Mouse (Mus musculus) E14TG2a.4 (cell line): Measurements from ENCODE around the gene Speg.

ENCODE experiments used
- H3K27me3 ChIP-seq: 2 replicates; pipeline ENCODE4 v1.6.1; 2014; ENCODE audit warnings: low read length, control low read depth; ENCODE audit not compliant: insufficient read depth
- H3K36me3 ChIP-seq: 2 replicates; pipeline ENCODE4 v1.6.1; 2014; ENCODE audit warnings: low read length, control low read depth; ENCODE audit not compliant: insufficient read depth
- H3K4me1 ChIP-seq: replicated peaks from 2 replicates; pipeline ENCODE4 v1.6.1; 2014; ENCODE audit warnings: low read depth, low read length, control low read depth
- H3K4me3 ChIP-seq: replicated peaks from 2 replicates; pipeline ENCODE4 v1.5.1; 2014; ENCODE audit warnings: mild to moderate bottlenecking, low read length
- H3K9me3 ChIP-seq: 2 replicates; pipeline ENCODE4 v1.6.1; 2014; ENCODE audit warnings: low read length, control low read depth
- CTCF ChIP-seq: conservative IDR thresholded peaks from 2 replicates; pipeline ENCODE4 v1.5.1; 2014; ENCODE audit warnings: low read length
- NANOG ChIP-seq: IDR thresholded peaks from 2 replicates; pipeline ENCODE4 v1.6.1; 2014; ENCODE audit warnings: borderline replicate concordance, low read length, mixed read lengths
- POU5F1 ChIP-seq: IDR thresholded peaks from 2 replicates; pipeline ENCODE4 v1.6.1; 2014; ENCODE audit warnings: low read length, borderline replicate concordance

The Speg gene

DNA sequence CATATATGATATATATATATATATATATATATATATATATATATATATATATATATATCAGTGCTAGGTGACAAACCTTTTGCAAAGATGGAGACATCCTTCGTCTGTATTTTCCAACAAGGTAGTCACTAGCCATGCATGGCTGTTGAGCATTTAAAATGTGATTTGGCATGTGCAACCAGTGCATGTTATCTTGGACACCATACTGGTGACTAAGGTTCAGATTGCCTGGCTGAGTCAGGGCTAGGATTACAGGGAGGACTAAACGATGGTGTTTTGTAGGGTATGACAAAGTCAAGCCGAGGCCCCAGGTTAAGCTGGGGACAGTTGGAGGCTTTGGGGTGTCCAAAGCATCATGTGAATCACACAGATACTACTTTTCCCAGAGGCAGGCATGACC lies 80.3 kb downstream of the Speg start:
- H3K4me1 ChIP-seq, result peaks cover 40% of the 10 kb centered on the region
- H3K27me3 ChIP-seq, result peaks cover 93% of the 10 kb centered on the region
- H3K4me3 ChIP-seq, result no peak overlapping the region
- TF ChIP-seq CTCF, result no peak
- no peak for TF ChIP-seq POU5F1
- no peak for TF ChIP-seq NANOG
- H3K9me3 ChIP-seq, result no peaks in the 10 kb centered on the region; the same call in 1 of the 2 replicates
- H3K36me3 ChIP-seq, result no peaks in the 10 kb centered on the region

DNA sequence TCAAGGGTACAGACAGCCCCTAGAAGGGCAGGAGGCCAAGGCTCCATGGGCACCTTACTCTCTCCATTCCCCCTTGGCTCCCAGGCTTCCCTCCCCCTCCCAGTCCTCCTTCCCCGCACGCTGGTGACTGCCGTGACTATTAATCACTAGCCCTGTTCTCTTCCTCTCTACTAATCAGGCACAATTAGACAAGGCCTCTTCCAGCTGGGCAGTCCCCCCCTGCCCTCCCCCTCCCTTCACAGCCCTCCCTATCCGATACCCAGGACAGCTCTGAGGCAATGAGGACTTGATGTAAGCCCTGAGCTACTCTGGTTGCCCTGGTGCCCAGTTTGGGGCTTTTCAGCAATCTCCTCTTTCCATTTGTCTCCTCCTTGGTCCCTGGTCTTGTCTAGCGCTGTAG lies 80.9 kb downstream of the Speg start:
- no peak for TF ChIP-seq CTCF
- Histone ChIP-seq H3K9me3 (no peaks in the 10 kb centered on the region; the same call in 1 of the 2 replicates), H3K36me3 (no peaks in the 10 kb centered on the region)

GRCm38 (mm10) chr1:75456746-75457564 lies 81.9 kb downstream of the Speg start:
- Histone ChIP-seq H3K27me3 (peaks cover 81% of the 10 kb centered on the region), H3K4me3 (no peak overlapping the region), H3K4me1 (peaks cover 31% of the 10 kb centered on the region), H3K36me3 (no peaks in the 10 kb centered on the region), H3K9me3 (peaks cover 4% of the 10 kb centered on the region)
- TF ChIP-seq NANOG (no peak), CTCF (peak; percentile 87)

More for the DNA sequence above, 80.9 kb downstream of the Speg start:
- H3K27me3 ChIP-seq, result peaks cover 89% of the 10 kb centered on the region
- H3K4me3 ChIP-seq, result no peak overlapping the region
- H3K4me1 ChIP-seq, result peaks cover 35% of the 10 kb centered on the region

- Histone ChIP-seq H3K4me3 (no peak overlapping the region), H3K36me3 (no peaks in the 10 kb centered on the region), H3K27me3 (peaks cover 75% of the 10 kb centered on the region), H3K4me1 (peaks cover 27% of the 10 kb centered on the region), H3K9me3 (peaks cover 5% of the 10 kb centered on the region)
- TF ChIP-seq CTCF, result no peak
- TF ChIP-seq NANOG, result no peak
- no peak for TF ChIP-seq POU5F1
These were observed 82.6 kb downstream of the Speg start for GRCm38 (mm10) chr1:75457710-75458024.

DNA sequence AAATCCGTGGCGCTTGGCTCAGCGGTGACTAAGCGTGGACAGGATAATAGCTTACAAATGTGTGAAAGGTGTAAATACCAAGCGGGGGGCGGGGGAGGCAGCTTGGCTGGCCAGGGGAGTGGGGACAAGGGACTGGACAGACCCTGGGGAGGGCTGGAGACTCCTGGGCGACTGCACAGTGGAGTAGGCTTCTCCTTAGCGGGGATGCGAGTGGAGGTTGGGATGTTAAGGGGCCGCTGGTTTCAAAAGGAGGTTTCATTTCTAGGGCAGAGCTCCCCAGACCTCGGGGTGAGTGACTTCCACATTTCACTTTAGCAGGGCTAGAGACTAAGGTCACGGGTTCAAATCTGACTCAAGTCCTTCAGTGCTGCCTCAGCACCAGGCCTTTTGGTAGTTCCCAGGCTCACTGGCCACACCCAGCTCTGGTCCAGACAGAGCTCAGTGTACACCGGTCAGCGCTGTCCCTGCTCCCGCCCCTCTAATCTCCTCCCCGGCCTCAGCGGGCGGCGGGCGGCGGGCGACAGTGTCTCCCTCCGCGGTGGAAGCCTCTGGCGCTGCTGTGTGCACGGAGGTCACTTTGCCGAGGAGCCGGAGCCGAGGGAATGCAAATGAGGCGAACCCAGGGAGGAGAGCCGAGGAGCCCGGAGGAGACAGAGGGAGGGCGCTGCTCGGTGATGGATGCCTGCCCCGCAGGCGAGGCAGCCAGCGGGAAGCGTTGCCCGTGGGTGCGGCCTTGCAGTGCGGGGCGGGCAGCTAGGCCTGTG lies 83.1 kb downstream of the Speg start:
- Histone ChIP-seq H3K9me3 (peaks cover 6% of the 10 kb centered on the region), H3K4me1 (peaks cover 23% of the 10 kb centered on the region), H3K4me3 (peak overlapping the region; percentile 65), H3K27me3 (peaks cover 71% of the 10 kb centered on the region), H3K36me3 (no peaks in the 10 kb centered on the region)
- no peak for TF ChIP-seq NANOG
- TF ChIP-seq CTCF, result no peak
- TF ChIP-seq POU5F1, result no peak

DNA sequence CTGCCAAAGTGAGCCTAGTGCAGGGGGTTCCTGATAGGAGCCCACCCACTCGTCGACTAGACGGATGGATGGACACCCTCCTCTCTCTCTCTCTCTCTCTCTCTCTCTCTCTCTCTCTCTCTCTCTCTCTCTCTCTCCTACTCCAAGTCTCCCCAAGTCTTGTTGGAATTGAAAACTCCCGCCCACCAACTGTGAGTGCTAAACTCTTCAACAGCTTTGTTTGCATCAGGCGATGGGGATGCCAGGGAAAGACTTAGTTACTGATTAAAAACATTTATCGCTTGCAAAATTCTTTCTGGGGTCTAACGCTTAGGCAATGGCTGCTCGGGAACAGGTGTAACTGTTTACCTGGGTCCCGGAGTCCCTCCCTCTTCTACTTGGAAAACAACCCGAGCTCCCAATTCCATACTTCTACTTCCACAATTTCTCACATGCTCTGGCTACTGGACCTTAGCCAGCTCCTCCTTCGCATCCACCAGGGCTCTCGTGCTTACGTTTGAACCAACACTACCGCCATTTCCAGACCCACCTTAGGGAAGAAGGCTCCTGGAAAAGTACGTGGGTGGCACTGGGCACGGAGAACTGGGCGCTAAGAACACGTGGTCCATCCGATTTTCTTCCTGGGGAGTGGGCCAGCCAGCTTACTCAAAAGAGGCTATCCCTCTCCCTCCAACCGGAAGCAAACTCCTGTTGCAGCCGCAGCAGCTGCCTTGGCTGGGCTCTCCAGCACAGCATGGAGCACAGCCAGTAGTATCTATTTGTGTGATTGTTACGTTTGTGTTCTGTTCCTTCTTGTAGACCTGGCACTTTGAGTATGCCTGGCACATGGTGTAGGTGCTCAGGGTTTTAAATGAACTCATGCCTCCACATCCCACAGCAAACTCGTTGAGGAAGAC lies 83.9 kb downstream of the Speg start:
- Histone ChIP-seq H3K27me3 (peaks cover 70% of the 10 kb centered on the region), H3K4me1 (peaks cover 23% of the 10 kb centered on the region), H3K36me3 (no peaks in the 10 kb centered on the region), H3K4me3 (peak overlapping the region; percentile 65), H3K9me3 (peaks cover 6% of the 10 kb centered on the region)
- TF ChIP-seq CTCF, result no peak
- no peak for TF ChIP-seq POU5F1
- TF ChIP-seq NANOG, result no peak

DNA sequence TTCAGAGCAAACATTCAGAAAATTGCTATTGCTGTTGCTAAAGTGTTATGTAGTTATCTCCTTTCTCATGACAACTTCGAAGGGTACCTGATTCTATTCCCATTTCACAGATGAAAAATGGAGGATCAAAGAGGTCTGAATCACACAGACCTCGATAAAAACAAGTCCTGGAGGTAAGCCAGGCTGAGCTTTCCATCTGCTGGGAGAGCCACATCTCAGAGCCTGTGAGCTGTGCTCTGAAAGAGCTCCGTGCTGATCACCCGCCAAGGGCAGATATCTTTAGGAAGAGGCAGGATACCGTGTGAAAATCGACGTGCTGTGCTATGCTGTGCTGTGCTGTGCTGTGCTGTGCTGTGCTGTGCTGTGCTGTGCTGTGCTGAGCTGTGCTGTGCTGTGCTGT lies 85.2 kb downstream of the Speg start:
- Histone ChIP-seq H3K36me3 (no peaks in the 10 kb centered on the region), H3K4me1 (peaks cover 23% of the 10 kb centered on the region), H3K27me3 (peaks cover 71% of the 10 kb centered on the region), H3K9me3 (peaks cover 6% of the 10 kb centered on the region), H3K4me3 (no peak overlapping the region)
- no peak for TF ChIP-seq POU5F1
- TF ChIP-seq NANOG, result no peak
- TF ChIP-seq CTCF, result no peak

- Histone ChIP-seq H3K4me3 (no peak overlapping the region), H3K4me1 (peaks cover 19% of the 10 kb centered on the region), H3K36me3 (no peaks in the 10 kb centered on the region), H3K9me3 (peaks cover 6% of the 10 kb centered on the region), H3K27me3 (peaks cover 70% of the 10 kb centered on the region)
- TF ChIP-seq NANOG, result no peak
- no peak for TF ChIP-seq CTCF
- TF ChIP-seq POU5F1, result no peak
These were observed 87.5 kb downstream of the Speg start for GRCm38 (mm10) chr1:75462636-75463035.
